Mouse (Mus musculus): ENCODE results near the gene Arhgdia.

DNA sequence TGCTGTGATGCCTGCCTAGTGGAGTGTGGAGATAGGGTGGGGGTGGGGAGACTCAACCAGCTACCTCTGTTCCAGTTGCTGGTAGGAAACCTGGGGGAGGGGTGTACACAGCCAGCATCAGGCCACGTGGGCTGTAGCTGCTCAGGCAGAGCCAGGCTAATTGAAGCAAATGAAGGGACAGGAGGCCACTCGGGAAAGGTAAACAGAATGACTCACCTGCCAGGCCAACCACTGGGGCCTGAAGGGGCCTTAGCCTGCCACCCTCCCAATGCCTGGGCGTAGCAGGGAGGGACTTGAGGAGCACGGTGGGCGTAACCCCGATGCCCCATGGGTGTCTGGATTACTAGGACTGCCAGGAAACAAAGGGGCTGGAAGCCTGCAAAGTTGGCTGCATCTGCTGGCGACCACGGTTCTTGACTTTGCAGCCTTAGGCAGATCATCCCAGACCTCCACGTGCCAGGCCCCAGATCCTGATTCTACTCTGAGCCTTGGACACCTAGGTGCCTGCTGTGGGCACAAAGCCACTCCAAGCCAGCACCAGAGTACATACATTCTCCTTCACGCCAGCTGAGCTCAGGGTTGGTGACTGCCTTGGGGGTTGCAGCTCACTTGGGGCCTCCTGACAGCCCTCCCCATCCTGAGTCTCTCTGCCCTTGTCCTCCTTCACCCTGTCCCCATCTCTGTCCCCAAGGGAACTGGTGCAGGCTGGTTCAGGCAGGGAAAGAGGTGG, 42.0 kb downstream of the Arhgdia start:
- no peak for TF ChIP-seq CTCF (IDR thresholded peaks at IDR 0.05; ENCODE audit: borderline replicate concordance, insufficient read depth, low read length)
- TF ChIP-seq POLR2A (IDR thresholded peaks at IDR 0.05; ENCODE audit: low read depth, low read length), result no peak

Measured in embryonic fibroblast, embryonic 13.5 days (primary cell).